Mouse (Mus musculus) gastrocnemius, adult 2 months (tissue): ENCODE results near the gene Sumo2. TPM values are rescaled to one million over a fixed set of nuclear protein-coding genes. Genes with fewer than 3 reads are reported as not detected.
"Not testable (repeated sequence)": the region's sequence is repeated elsewhere in the genome, so short reads cannot be mapped to it uniquely, and the experiment has no call there.

ENCODE experiments used
- DNase-seq: peaks from one replicate; pipeline ENCODE4 v3.0.0; 2022
- H3K27ac ChIP-seq: fragments of 200-600 bp; 2 replicates; pipeline ENCODE4 v1.8.1; 2022; ENCODE audit warnings: mild to moderate bottlenecking
- H3K4me3 ChIP-seq: fragments of 200-600 bp; 2 replicates; pipeline ENCODE4 v1.8.1; 2022; ENCODE audit warnings: mild to moderate bottlenecking, moderate library complexity
- CTCF ChIP-seq: fragments of 200-600 bp; IDR thresholded peaks from 2 replicates; pipeline ENCODE4 v1.8.1; 2022; ENCODE audit warnings: antibody characterized with exemption, mild to moderate bottlenecking, moderate library complexity
- intact Hi-C: fragments of 180-260 bp; cut with DNase I; formaldehyde crosslinking; loops from one replicate; pipeline ENCODE4 v1.15.1; 2025
- total RNA-seq, 2 experiments: library from RNA; stranded (reverse); gene quantifications; 2 replicates each; pipeline ENCODE4 v1.2.3; 2021

The Sumo2 gene
- total RNA-seq, 2 experiments from 2014 or later: 138 to 164 TPM

GRCm38 (mm10) chr11:115538045-115538444, 2.0 kb upstream of the Sumo2 start:
- H3K27ac ChIP-seq: no peak overlapping the region
- TF ChIP-seq CTCF: peak; percentile 44
- H3K4me3 ChIP-seq: no peak overlapping the region
- intact Hi-C loops: loop anchor here (5.0 kb wide), 2 partner anchors 46 to 74 kb away; partner anchors contain the start of genes Mif4gd and Nt5c
- DNase-seq: no peak

GRCm38 (mm10) chr11:115536856-115537568, 936 bp upstream of the Sumo2 start:
- DNase-seq: no peak
- Histone ChIP-seq H3K27ac (peak overlapping the region; percentile 97), H3K4me3 (peak overlapping the region; percentile 99)
- intact Hi-C loops: loop anchor here (5.0 kb wide), 2 partner anchors 45 to 75 kb away; partner anchors contain the start of genes Mif4gd and Nt5c
- no peak for TF ChIP-seq CTCF

- peak overlapping the region; percentile 97 for H3K27ac ChIP-seq
- intact Hi-C loops: loop anchor here (5.0 kb wide), 2 partner anchors 43 to 77 kb away; partner anchors contain the start of genes Mif4gd and Nt5c
- no peak for TF ChIP-seq CTCF
- H3K4me3 ChIP-seq: peak overlapping the region; percentile 99
- peak; percentile 84 for DNase-seq
These were observed 557 bp downstream of the Sumo2 start for GRCm38 (mm10) chr11:115535401-115536037.

- no peak for TF ChIP-seq CTCF
- intact Hi-C loops: loop anchor here (5.0 kb wide), 2 partner anchors 43 to 77 kb away; partner anchors contain the start of genes Mif4gd and Nt5c
These were observed 1.2 kb downstream of the Sumo2 start for GRCm38 (mm10) chr11:115534759-115535371.

GRCm38 (mm10) chr11:115526446-115526845, 9.6 kb downstream of the Sumo2 start:
- intact Hi-C loops, DNase-seq, H3K4me3 ChIP-seq, H3K27ac ChIP-seq: not testable (repeated sequence)

More at GRCm38 (mm10) chr11:115534759-115535371, 1.2 kb downstream of the Sumo2 start:
- peak overlapping the region; percentile 99 for H3K4me3 ChIP-seq
- H3K27ac ChIP-seq: peak overlapping the region; percentile 97
- DNase-seq: no peak

GRCm38 (mm10) chr11:115522703-115523102, 13.4 kb downstream of the Sumo2 start:
- intact Hi-C loops: no loop called here
- Histone ChIP-seq H3K27ac (no peak overlapping the region), H3K4me3 (no peak overlapping the region)
- TF ChIP-seq CTCF: no peak
- no peak for DNase-seq

GRCm38 (mm10) chr11:115522238-115522637, 13.8 kb downstream of the Sumo2 start:
- no peak for DNase-seq

GRCm38 (mm10) chr11:115521080-115521479, 15.0 kb downstream of the Sumo2 start:
- DNase-seq: no peak
- intact Hi-C loops: no loop called here
- no peak overlapping the region for H3K4me3 ChIP-seq
- TF ChIP-seq CTCF: no peak
- H3K27ac ChIP-seq: no peak overlapping the region

More at GRCm38 (mm10) chr11:115522238-115522637, 13.8 kb downstream of the Sumo2 start:
- Histone ChIP-seq H3K4me3 (no peak overlapping the region), H3K27ac (no peak overlapping the region)
- intact Hi-C loops: no loop called here
- TF ChIP-seq CTCF: no peak

GRCm38 (mm10) chr11:115520218-115520617, 15.9 kb downstream of the Sumo2 start:
- intact Hi-C loops: no loop called here

GRCm38 (mm10) chr11:115519581-115519980, 16.5 kb downstream of the Sumo2 start:
- intact Hi-C loops: no loop called here
- H3K27ac ChIP-seq: no peak overlapping the region

More at GRCm38 (mm10) chr11:115520218-115520617, 15.9 kb downstream of the Sumo2 start:
- DNase-seq: no peak
- no peak overlapping the region for H3K27ac ChIP-seq
- H3K4me3 ChIP-seq: no peak overlapping the region
- TF ChIP-seq CTCF: no peak

GRCm38 (mm10) chr11:115518693-115519092, 17.4 kb downstream of the Sumo2 start:
- DNase-seq: no peak
- TF ChIP-seq CTCF: no peak
- Histone ChIP-seq H3K4me3 (no peak overlapping the region), H3K27ac (no peak overlapping the region)
- intact Hi-C loops: no loop called here

More at GRCm38 (mm10) chr11:115519581-115519980, 16.5 kb downstream of the Sumo2 start:
- no peak for DNase-seq
- no peak overlapping the region for H3K4me3 ChIP-seq
- TF ChIP-seq CTCF: no peak

- Histone ChIP-seq H3K27ac (peak overlapping the region; percentile 62), H3K4me3 (no peak overlapping the region)
- no peak for TF ChIP-seq CTCF
- peak; percentile 51 for DNase-seq
- intact Hi-C loops: no loop called here
These were observed 19.1 kb downstream of the Sumo2 start for GRCm38 (mm10) chr11:115516942-115517341.

- intact Hi-C loops: no loop called here
- no peak for DNase-seq
These were observed 21.1 kb downstream of the Sumo2 start for GRCm38 (mm10) chr11:115515021-115515420.

More at GRCm38 (mm10) chr11:115515021-115515420, 21.1 kb downstream of the Sumo2 start:
- Histone ChIP-seq H3K27ac (no peak overlapping the region), H3K4me3 (no peak overlapping the region)
- no peak for TF ChIP-seq CTCF
